Mouse (Mus musculus): ENCODE results near the gene Defa25.
A peak's percentile ranks its signal among the peaks of the same experiment; 100 is the strongest.

- TF ChIP-seq CTCF (conservative IDR thresholded peaks at IDR 0.05; ENCODE audit: low read length) (peak; percentile 71), POU5F1 (IDR thresholded peaks at IDR 0.05; ENCODE audit: borderline replicate concordance, low read length) (no peak), NANOG (IDR thresholded peaks at IDR 0.05; ENCODE audit: borderline replicate concordance, low read length) (no peak)
Observed at GRCm38 (mm10) chr8:21093106-21093505, 8.9 kb downstream of the Defa25 start.

All from E14TG2a.4 (cell line).